Mouse (Mus musculus): Measurements from ENCODE around the gene Hsd3b1. TPM values are rescaled to one million over a fixed set of nuclear protein-coding genes. Genes with fewer than 3 reads are reported as not detected.
"Not testable (repeated sequence)": the region's sequence is repeated elsewhere in the genome, so short reads cannot be mapped to it uniquely, and the experiment has no call there.

The Hsd3b1 gene
- total RNA-seq (2021) = over 10,000 TPM in 1 of 2 experiments, 1,000 to 10,000 TPM in 1; 7,764 to 16,960 TPM
- long read RNA-seq, experiment 1, transcript Hsd3b1-201 (4 exons, 1,663 nt) = major isoform, 6 of 3,217 reads
- long read RNA-seq, experiment 1, partial matches to known transcripts = 3,144 of 3,217 reads
- long read RNA-seq, experiment 1, other reads (novel, unspliced or antisense) = 65 of 3,217 reads
- long read RNA-seq, experiment 2, transcript Hsd3b1-202 (5 exons, 1,855 nt) = minor isoform, 201 of 12,025 reads
- long read RNA-seq, experiment 2, transcript Hsd3b1-201 (4 exons, 1,663 nt) = major isoform, 1,343 of 12,025 reads
- long read RNA-seq, experiment 2, partial matches to known transcripts = 10,335 of 12,025 reads
- long read RNA-seq, experiment 2, other reads (novel, unspliced or antisense) = 146 of 12,025 reads

- no peak for DNase-seq (ENCODE audit: low spot score in 2 of 2)
Measured at GRCm38 (mm10) chr3:98859576-98859975, at the start of gene Hsd3b1. Gene Hsd3b1, minus strand, starts transcription at chr3:98859794.

GRCm38 (mm10) chr3:98897606-98898005 lies 38.0 kb upstream of the Hsd3b1 start:
- no peak for DNase-seq (ENCODE audit: low spot score in 2 of 2)

- DNase-seq (ENCODE audit: low spot score in 2 of 2) = peak in 1 of 2 experiments; percentile 36
Measured at GRCm38 (mm10) chr3:98895071-98895601, 35.5 kb upstream of the Hsd3b1 start.

- no peak for DNase-seq (ENCODE audit: low spot score in 2 of 2)
Measured at GRCm38 (mm10) chr3:98893057-98893772, 33.6 kb upstream of the Hsd3b1 start, which contains the start of gene Hao2. Gene Hao2, minus strand, starts transcription at chr3:98893239.

- DNase-seq (ENCODE audit: low spot score in 2 of 2) = no peak
Measured at GRCm38 (mm10) chr3:98890430-98890829, 30.8 kb upstream of the Hsd3b1 start.

GRCm38 (mm10) chr3:98888206-98888605 lies 28.6 kb upstream of the Hsd3b1 start:
- peak in 1 of 2 experiments; percentile 29 for DNase-seq (ENCODE audit: low spot score in 2 of 2)

GRCm38 (mm10) chr3:98880831-98881230 lies 21.2 kb upstream of the Hsd3b1 start:
- DNase-seq (ENCODE audit: low spot score in 2 of 2) = no peak

- DNase-seq (ENCODE audit: low spot score in 2 of 2) = no peak
Measured at GRCm38 (mm10) chr3:98880216-98880615, 20.6 kb upstream of the Hsd3b1 start.

- no peak for DNase-seq (ENCODE audit: low spot score in 2 of 2)
Measured at GRCm38 (mm10) chr3:98868219-98868618, 8.6 kb upstream of the Hsd3b1 start.

GRCm38 (mm10) chr3:98862800-98863199 lies 3.2 kb upstream of the Hsd3b1 start:
- no peak for DNase-seq (ENCODE audit: low spot score in 2 of 2)

- DNase-seq (ENCODE audit: low spot score in 2 of 2) = no peak
Measured at GRCm38 (mm10) chr3:98858051-98858450, 1.5 kb downstream of the Hsd3b1 start.

GRCm38 (mm10) chr3:98856892-98857291 lies 2.7 kb downstream of the Hsd3b1 start:
- DNase-seq (ENCODE audit: low spot score in 2 of 2) = no peak

- DNase-seq (ENCODE audit: low spot score in 2 of 2) = no peak
Measured at GRCm38 (mm10) chr3:98855160-98855559, 4.4 kb downstream of the Hsd3b1 start.

GRCm38 (mm10) chr3:98853685-98854084 lies 5.9 kb downstream of the Hsd3b1 start:
- DNase-seq (ENCODE audit: low spot score in 2 of 2) = no peak

- no peak for DNase-seq (ENCODE audit: low spot score in 2 of 2)
Measured at GRCm38 (mm10) chr3:98853051-98853450, 6.5 kb downstream of the Hsd3b1 start.

GRCm38 (mm10) chr3:98852631-98853030 lies 7.0 kb downstream of the Hsd3b1 start:
- no peak for DNase-seq (ENCODE audit: low spot score in 2 of 2)

- DNase-seq (ENCODE audit: low spot score in 2 of 2) = no peak
Measured at GRCm38 (mm10) chr3:98851853-98852252, 7.7 kb downstream of the Hsd3b1 start.

- no peak for DNase-seq (ENCODE audit: low spot score in 2 of 2)
Measured at GRCm38 (mm10) chr3:98850262-98850661, 9.3 kb downstream of the Hsd3b1 start.

GRCm38 (mm10) chr3:98848898-98849297 lies 10.7 kb downstream of the Hsd3b1 start:
- DNase-seq (ENCODE audit: low spot score in 2 of 2) = no peak

- DNase-seq (ENCODE audit: low spot score in 2 of 2) = no peak
Measured at GRCm38 (mm10) chr3:98814101-98814670, 45.4 kb downstream of the Hsd3b1 start, which contains the start of gene Hsd3b6. Gene Hsd3b6, minus strand, starts transcription at chr3:98814443.

- not testable (repeated sequence) for DNase-seq (ENCODE audit: low spot score in 2 of 2)
Measured at GRCm38 (mm10) chr3:98812653-98813052, 46.9 kb downstream of the Hsd3b1 start.

Measured in adrenal gland, adult 18-20 months (tissue).